Mouse (Mus musculus): ENCODE measurements around the gene Timeless. TPM values are rescaled to one million over a fixed set of nuclear protein-coding genes. Genes with fewer than 3 reads are reported as not detected.

Gene Timeless
- polyA plus RNA-seq (2012; rRNA removed): 4.8 and 6.7 TPM in 2 replicates

DNA sequence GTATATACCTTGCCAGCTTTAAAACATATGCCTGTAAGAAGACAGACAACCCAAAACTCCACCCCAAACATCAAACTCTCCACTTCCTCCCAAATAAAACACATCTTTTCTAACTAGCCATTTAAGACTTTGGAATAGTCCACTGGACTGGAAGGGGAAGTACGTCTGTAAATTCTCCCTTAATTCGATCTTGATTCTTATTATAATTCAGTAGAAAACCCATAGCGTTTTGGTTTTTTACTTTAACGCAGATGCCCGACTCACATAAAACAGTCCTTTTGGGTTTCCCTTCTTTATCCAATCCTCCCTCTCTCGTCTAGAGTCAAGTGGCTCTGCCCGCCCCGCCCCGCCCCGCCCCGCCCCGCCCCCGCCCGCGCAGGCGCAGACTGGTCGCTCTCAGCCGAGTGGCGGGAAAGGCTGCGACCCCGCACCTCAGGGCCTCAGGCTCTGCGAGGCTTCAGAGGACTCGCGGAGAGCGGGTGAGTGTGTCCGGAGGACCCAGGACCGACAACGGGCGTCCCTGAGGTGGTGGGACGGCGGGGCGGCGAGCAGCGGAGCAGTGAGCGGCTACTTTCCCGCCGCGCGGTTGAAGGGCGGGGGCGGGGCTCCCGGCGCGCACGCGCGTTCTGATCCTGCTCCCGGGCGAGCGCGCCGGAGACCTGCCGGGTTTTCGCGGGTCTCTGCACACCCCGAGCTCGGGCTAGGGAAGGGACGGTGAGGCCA is at the start of gene Timeless:
Gene Timeless, plus strand, starts transcription at position 369 of the 723 bp plus-strand sequence.
- Histone ChIP-seq H3K4me1 (ENCODE audit: control insufficient read depth, insufficient read depth, insufficient read length) (peaks cover 7% of the 10 kb centered on the region; the same call in 1 of the 2 replicates), H3K4me3 (ENCODE audit: extremely low read depth, insufficient read depth, insufficient read length) (peak within 1 kb of the TSS; percentile 100), H3K36me3 (ENCODE audit: control insufficient read depth, insufficient read depth, low read length) (no peaks in the 10 kb centered on the region), H3K27ac (ENCODE audit: insufficient read depth, low read length) (peak within 1 kb of the TSS; percentile 78), H3K27me3 (ENCODE audit: control insufficient read depth, insufficient read depth, low read length) (no peaks in the 10 kb centered on the region)
- WGBS: 0% methylated on average over 58 of the region's 58 CpGs
- DNase-seq (ENCODE audit: low read depth in 1 of 2, low spot score in 2 of 2): peak; percentile 73 to 84
- no peak; the same call in 1 of the 2 replicates for TF ChIP-seq POLR2A (IDR thresholded peaks at IDR 0.05; ENCODE audit: low read depth, low read length)
- TF ChIP-seq CTCF (IDR thresholded peaks at IDR 0.05; ENCODE audit: extremely low read depth, insufficient read depth, insufficient read length, insufficient replicate concordance): no peak

GRCm38 (mm10) chr10:128184296-128184695 is 47.6 kb upstream of the Timeless start:
- H3K36me3 ChIP-seq (ENCODE audit: control insufficient read depth, insufficient read depth, low read length): no peaks in the 10 kb centered on the region
- H3K27me3 ChIP-seq (ENCODE audit: control insufficient read depth, insufficient read depth, low read length): no peaks in the 10 kb centered on the region
- TF ChIP-seq CTCF (IDR thresholded peaks at IDR 0.05; ENCODE audit: extremely low read depth, insufficient read depth, insufficient read length, insufficient replicate concordance) (no peak), POLR2A (IDR thresholded peaks at IDR 0.05; ENCODE audit: low read depth, low read length) (no peak)
- no peak overlapping the region for H3K4me3 ChIP-seq (ENCODE audit: extremely low read depth, insufficient read depth, insufficient read length)
- WGBS: 90% methylated on average over 2 of the region's 2 CpGs
- DNase-seq (ENCODE audit: low read depth in 1 of 2, low spot score in 2 of 2): no peak
- H3K4me1 ChIP-seq (ENCODE audit: control insufficient read depth, insufficient read depth, insufficient read length): no peaks in the 10 kb centered on the region
- no peak overlapping the region for H3K27ac ChIP-seq (ENCODE audit: insufficient read depth, low read length)

GRCm38 (mm10) chr10:128185277-128185940 is 46.5 kb upstream of the Timeless start:
- no peak overlapping the region for H3K4me3 ChIP-seq (ENCODE audit: extremely low read depth, insufficient read depth, insufficient read length)
- no peaks in the 10 kb centered on the region for H3K36me3 ChIP-seq (ENCODE audit: control insufficient read depth, insufficient read depth, low read length)
- H3K27me3 ChIP-seq (ENCODE audit: control insufficient read depth, insufficient read depth, low read length): no peaks in the 10 kb centered on the region
- TF ChIP-seq CTCF (IDR thresholded peaks at IDR 0.05; ENCODE audit: extremely low read depth, insufficient read depth, insufficient read length, insufficient replicate concordance) (no peak), POLR2A (IDR thresholded peaks at IDR 0.05; ENCODE audit: low read depth, low read length) (no peak)
- H3K27ac ChIP-seq (ENCODE audit: insufficient read depth, low read length): no peak overlapping the region
- no peaks in the 10 kb centered on the region for H3K4me1 ChIP-seq (ENCODE audit: control insufficient read depth, insufficient read depth, insufficient read length)
- WGBS: 82% methylated on average over 6 of the region's 6 CpGs
- DNase-seq (ENCODE audit: low read depth in 1 of 2, low spot score in 2 of 2): no peak

DNA sequence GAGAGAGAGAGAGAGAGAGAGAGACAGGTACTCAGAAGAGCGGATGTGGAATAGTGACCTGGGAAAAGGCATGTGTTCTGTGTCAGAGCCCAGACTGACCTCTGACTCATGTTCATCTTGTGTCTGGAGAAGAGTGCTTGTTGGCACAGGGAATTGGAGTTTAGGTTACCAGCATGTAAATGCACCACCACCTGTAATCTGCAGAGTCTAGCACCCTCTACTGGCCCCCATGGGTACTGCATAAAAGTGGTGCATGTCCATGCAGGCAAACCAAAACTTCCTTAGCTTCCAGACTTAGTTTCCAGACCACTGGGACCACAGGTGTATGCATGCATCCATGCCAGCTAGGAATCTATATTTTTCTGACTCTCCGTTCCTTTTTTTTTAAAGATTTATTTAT is 45.9 kb upstream of the Timeless start:
- WGBS: 54% methylated on average over 2 of the region's 2 CpGs
- no peaks in the 10 kb centered on the region for H3K4me1 ChIP-seq (ENCODE audit: control insufficient read depth, insufficient read depth, insufficient read length)
- TF ChIP-seq CTCF (IDR thresholded peaks at IDR 0.05; ENCODE audit: extremely low read depth, insufficient read depth, insufficient read length, insufficient replicate concordance) (peak; percentile 75; the same call in 1 of the 2 replicates), POLR2A (IDR thresholded peaks at IDR 0.05; ENCODE audit: low read depth, low read length) (no peak)
- no peak overlapping the region for H3K4me3 ChIP-seq (ENCODE audit: extremely low read depth, insufficient read depth, insufficient read length)
- no peaks in the 10 kb centered on the region for H3K36me3 ChIP-seq (ENCODE audit: control insufficient read depth, insufficient read depth, low read length)
- H3K27ac ChIP-seq (ENCODE audit: insufficient read depth, low read length): no peak overlapping the region
- no peaks in the 10 kb centered on the region for H3K27me3 ChIP-seq (ENCODE audit: control insufficient read depth, insufficient read depth, low read length)
- DNase-seq (ENCODE audit: low read depth in 1 of 2, low spot score in 2 of 2): peak; percentile 65 to 67

DNA sequence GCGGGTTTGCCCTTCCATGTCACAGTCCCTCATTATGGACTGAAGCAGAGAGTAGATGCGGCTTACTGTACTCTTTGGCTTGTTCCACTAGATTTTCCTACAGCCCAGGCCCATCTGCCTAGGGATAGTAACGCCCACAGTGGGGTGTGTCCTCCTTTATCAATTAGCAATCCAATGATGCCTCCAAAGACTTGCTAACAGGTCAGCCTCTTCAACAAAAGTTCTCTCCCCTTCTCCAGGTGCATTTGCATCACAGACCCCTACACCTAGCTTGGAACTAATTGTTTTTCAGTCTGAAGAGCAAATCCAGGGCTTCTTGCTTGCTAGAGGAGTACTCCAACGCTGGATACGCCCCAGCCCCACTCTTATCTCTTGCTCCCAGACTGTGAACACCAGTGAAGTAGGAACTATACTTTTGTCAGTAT is 44.7 kb upstream of the Timeless start:
- Histone ChIP-seq H3K4me1 (ENCODE audit: control insufficient read depth, insufficient read depth, insufficient read length) (no peaks in the 10 kb centered on the region), H3K27ac (ENCODE audit: insufficient read depth, low read length) (no peak overlapping the region), H3K36me3 (ENCODE audit: control insufficient read depth, insufficient read depth, low read length) (no peaks in the 10 kb centered on the region), H3K4me3 (ENCODE audit: extremely low read depth, insufficient read depth, insufficient read length) (no peak overlapping the region), H3K27me3 (ENCODE audit: control insufficient read depth, insufficient read depth, low read length) (no peaks in the 10 kb centered on the region)
- no peak for TF ChIP-seq CTCF (IDR thresholded peaks at IDR 0.05; ENCODE audit: extremely low read depth, insufficient read depth, insufficient read length, insufficient replicate concordance)
- no peak for TF ChIP-seq POLR2A (IDR thresholded peaks at IDR 0.05; ENCODE audit: low read depth, low read length)
- DNase-seq (ENCODE audit: low read depth in 1 of 2, low spot score in 2 of 2): no peak
- 70% methylated on average over 5 of the region's 5 CpGs for WGBS

GRCm38 (mm10) chr10:128188242-128188877 is 43.5 kb upstream of the Timeless start:
- H3K4me1 ChIP-seq (ENCODE audit: control insufficient read depth, insufficient read depth, insufficient read length): no peaks in the 10 kb centered on the region
- 51% methylated on average over 2 of the region's 2 CpGs for WGBS
- H3K27me3 ChIP-seq (ENCODE audit: control insufficient read depth, insufficient read depth, low read length): 0 out of 2 replicates have a peak, but pooled peaks cover 2% of the 10 kb centered on the region
- TF ChIP-seq CTCF (IDR thresholded peaks at IDR 0.05; ENCODE audit: extremely low read depth, insufficient read depth, insufficient read length, insufficient replicate concordance): peak; percentile 57; the same call in 1 of the 2 replicates
- no peak for TF ChIP-seq POLR2A (IDR thresholded peaks at IDR 0.05; ENCODE audit: low read depth, low read length)
- no peaks in the 10 kb centered on the region for H3K36me3 ChIP-seq (ENCODE audit: control insufficient read depth, insufficient read depth, low read length)
- H3K4me3 ChIP-seq (ENCODE audit: extremely low read depth, insufficient read depth, insufficient read length): no peak overlapping the region
- DNase-seq (ENCODE audit: low read depth in 1 of 2, low spot score in 2 of 2): peak; percentile 50 to 70
- no peak overlapping the region for H3K27ac ChIP-seq (ENCODE audit: insufficient read depth, low read length)
